Mouse (Mus musculus): ENCODE measurements around the gene Gpr12.
"Not testable (repeated sequence)": the region's sequence is repeated elsewhere in the genome, so short reads cannot be mapped to it uniquely, and the experiment has no call there.

Gene Gpr12

DNA sequence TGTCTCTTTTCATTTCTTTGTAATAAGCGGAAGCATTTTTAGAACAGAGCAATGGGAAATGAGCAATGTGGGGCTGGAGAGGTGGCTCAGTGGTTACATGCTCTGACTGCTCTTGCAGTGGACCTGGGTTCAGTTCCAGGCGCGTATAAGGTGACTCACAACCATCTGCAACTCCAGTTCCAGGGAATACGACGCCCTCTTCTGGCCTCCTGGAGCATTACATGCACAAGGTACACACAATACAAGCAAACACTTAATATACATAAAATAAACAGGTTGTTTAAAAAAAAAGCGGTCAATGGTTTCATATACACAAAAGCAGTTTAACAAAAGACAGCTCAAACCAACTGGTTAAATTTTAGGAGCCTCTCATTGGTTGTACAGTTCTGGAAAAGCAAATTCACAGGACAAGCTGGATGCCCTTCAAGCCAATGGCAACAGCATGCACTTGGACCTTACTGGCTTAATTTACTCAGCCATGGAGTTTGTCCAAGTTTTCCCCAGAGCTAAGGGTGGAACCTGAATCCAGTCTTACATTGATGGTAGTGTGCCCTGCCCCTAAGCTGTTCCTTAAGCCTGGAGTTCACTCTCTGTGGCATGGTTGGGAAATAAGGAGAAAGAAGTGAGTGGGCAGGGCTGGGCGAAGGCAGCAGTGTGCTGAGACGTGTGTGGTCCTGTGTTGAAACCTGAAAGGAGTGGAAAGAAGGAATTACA lies 1.5 kb upstream of the Gpr12 start:
- no peak for DNase-seq (ENCODE audit: inconsistent ontology term)

DNA sequence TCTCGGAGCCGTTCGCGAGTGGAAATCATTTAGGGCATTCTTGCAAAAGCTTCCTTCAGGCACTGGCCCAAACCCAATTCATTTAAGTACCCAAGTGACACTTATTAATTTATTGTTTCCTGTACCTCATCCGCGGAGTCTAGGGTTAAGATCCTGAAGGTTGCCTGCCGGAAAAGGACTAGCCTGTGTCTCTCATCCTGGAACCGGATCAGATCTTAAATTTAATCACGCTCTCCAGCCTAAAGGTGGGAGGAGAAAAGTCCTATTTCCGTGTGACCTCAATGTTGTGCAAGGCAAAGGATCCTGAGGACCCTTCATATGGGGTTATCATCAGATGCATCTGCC lies 240 bp upstream of the Gpr12 start:
- DNase-seq (ENCODE audit: inconsistent ontology term) = no peak

DNA sequence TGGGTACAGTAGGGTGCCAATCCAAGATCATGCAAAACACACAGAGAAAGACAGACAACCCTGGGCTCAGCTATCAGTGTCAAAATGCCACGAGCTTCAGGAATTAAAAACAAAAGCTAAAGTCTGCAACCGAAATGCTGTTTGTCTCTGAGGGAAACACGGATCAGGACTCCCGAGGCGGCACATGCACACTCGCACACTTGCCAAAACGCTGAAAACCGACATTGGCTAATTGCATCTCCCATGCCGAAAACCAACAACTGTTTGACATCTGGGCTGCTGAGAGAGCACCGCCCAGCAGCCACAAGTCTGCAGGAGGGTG lies 922 bp downstream of the Gpr12 start:
- DNase-seq (ENCODE audit: inconsistent ontology term) = no peak

GRCm38 (mm10) chr5:146576668-146577067 lies 8.4 kb downstream of the Gpr12 start:
- DNase-seq (ENCODE audit: inconsistent ontology term) = no peak

- not testable (repeated sequence) for DNase-seq (ENCODE audit: inconsistent ontology term)
Measured at GRCm38 (mm10) chr5:146572735-146573042, 12.3 kb downstream of the Gpr12 start.

DNA sequence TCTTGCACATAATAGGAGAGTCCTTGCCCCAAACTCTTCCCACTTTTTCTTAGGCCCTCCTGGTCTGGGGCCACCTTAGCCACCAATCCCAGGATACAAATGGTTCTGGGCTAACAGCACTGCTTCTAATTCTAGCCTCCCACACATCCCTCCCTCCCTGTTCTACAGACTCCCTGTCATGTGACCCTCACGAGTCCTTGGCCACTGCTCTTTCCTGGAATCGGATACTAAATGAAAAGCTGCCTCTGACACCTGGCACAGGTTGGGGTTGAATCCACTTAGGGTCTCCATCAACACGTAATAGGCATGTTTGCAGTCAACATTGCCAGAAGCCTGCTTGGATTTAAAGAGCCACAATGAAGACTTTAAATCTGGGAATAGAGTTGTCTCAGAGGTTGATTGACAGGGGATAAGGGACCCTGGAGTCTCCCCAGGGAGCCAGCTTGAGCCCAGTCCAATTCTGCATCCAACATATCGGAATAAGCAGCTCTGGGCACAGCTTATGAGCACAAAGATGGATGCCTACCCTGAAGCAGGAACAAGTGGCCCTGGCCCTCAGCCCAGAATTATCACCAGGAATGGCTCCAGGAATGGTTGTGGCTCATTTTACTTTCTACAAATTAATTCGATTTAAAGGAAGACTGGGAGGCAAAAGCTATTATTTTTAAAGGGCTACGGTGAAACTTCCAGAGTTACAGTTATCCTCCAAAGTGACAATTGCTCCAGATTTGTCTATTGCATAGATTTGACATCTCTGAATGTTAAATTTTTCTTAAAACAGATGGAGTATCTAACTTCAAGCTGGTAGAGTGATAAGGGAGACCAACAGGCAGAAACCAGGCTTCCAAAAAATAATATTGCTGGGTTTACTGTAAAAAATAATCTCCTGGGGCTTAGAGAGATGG lies 13.0 kb downstream of the Gpr12 start:
- not testable (repeated sequence) for DNase-seq (ENCODE audit: inconsistent ontology term)

- DNase-seq (ENCODE audit: inconsistent ontology term) = not testable (repeated sequence)
Measured at GRCm38 (mm10) chr5:146570179-146570578, 14.9 kb downstream of the Gpr12 start.

- no peak for DNase-seq (ENCODE audit: inconsistent ontology term)
Measured at GRCm38 (mm10) chr5:146567054-146567453, 18.0 kb downstream of the Gpr12 start.

DNA sequence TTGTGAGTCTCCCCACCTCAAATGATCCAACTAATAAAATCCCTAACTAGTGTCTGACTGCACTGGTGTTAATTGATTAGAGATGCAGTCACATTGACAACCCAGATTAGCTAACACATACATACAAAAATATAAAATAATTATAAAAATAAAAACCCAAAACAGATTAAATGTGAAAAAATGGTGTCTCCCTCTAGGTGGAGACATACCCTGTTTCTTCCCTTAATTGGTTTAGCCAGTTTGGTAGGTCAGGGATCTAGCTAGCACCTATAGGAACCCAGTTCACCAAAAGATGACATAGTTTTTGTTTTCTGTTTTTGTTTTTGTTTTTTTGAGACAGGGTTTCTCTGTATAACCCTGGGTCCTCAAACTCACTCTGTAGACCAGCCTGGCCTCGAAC lies 20.8 kb downstream of the Gpr12 start:
- DNase-seq (ENCODE audit: inconsistent ontology term) = no peak

GRCm38 (mm10) chr5:146555836-146556235 lies 29.2 kb downstream of the Gpr12 start, which contains the start of gene Gm3415:
Gene Gm3415 (plus strand): TSS chr5:146556136.
- not testable (repeated sequence) for DNase-seq (ENCODE audit: inconsistent ontology term)

- not testable (repeated sequence) for DNase-seq (ENCODE audit: inconsistent ontology term)
Measured at GRCm38 (mm10) chr5:146537347-146537746, 47.7 kb downstream of the Gpr12 start, which contains the start of gene Gm3409. Gene Gm3409 (plus strand): TSS chr5:146537647.

Data from Muller cell, postnatal 12 days (primary cell).